Mouse (Mus musculus) right cerebral cortex, adult 18-20 months (tissue): ENCODE data around the gene Ctxn2.
"Not testable (repeated sequence)": the region's sequence is repeated elsewhere in the genome, so short reads cannot be mapped to it uniquely, and the experiment has no call there.

Experiments used
- DNase-seq: peaks from one replicate; pipeline ENCODE4 v3.0.0; 2022; ENCODE audit warnings: mixed read lengths

Ctxn2 gene

DNA sequence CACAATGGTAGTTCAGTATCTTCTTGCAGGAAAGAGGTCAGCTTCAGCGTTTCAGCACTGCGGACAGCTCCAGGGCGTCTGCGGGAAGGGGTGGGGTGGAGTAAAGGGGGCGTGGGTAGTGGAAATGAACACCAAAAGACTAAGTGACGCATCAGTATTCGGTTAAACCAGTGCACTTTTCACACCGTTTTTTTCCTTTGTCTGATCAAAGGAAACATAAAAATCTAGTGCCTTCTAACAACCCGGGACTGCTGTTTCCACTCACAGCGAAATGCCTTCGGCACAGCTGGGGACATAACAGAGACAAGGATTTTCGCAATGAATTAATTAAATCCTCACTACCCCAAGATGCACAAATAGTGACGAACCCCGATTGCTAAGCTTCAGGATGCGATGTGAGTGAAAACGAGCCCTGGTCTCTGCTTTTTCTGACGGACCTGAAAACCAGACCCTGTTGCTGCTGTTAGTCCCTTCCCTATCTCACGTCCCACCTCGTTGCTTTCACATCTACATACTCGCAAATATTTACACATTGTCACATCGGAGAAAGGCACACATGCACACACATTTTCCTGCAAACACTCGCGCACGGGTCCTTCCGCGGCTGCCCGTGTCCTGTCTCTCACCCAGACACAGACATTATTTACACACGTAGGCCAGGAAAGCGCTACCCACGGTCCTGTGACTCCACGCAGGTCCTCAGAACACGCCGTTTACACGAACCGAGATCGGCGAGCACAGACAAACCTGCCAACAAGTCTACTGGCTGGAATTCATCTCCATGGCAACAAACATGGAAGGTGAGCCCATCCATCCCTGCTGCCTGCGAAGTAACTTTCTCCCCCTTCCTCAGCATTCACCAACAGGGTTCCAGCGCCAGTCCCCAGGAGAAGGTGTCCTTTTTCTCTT lies at the start of gene Ctxn2:
TSS of gene Ctxn2 (plus strand) at position 790 of the 909 bp plus-strand sequence.
- DNase-seq: peak; percentile 52

DNA sequence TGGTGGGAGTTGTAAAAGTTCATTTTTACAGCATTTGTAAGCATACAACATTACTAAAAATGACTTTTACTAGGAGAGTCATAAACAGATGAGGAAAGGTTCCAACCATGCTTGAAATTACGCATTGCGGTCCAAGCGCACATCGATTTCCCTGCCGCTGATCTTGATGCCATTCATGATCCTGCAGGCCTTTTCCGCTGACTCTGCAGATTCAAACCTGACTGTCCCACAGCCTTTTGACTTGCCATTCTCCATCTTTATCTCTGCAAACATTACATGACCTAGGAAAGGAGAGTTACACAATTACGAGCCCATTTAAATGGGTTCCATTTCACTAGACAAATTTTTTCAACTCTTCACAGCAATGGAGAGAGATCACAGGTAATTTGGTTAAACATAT lies 47.7 kb upstream of the Ctxn2 start:
- no peak for DNase-seq

DNA sequence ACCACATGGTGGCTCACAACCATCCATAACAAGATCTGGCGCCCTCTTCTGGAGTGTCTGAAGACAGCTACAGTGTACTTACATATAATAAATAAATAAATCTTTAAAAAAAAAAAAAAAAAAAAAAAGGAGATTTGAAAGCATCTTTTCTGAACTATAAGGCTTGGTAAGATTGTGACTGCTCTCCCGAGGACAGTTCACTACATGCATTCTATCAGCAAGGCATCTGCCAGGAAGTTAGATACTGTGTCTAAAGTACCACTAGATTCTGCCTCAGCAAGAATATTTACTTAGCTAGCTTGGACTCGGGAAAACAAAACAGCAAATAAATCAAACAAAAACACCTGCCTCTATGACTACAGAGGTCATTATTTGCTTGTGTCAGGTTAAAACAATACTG lies 44.4 kb upstream of the Ctxn2 start:
- not testable (repeated sequence) for DNase-seq

DNA sequence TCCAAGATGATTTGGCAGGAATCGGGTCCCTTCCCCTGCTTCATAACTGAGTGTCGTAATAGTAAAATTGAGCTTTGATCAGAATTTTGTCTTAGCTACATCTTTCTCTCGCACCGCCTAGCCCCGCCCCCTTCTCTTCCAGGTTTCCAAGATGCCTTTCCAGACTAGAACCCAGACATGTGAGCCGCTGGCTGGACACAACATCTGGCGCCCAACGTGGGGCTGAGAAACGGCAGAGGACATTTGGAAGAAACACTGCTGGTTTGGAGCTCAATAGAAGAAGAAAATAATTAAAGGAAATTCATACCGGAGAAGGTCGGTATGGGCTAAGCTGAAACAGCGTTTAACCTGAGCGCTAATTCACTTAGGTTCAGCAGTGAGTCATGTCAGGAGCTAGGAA lies 32.0 kb upstream of the Ctxn2 start:
- not testable (repeated sequence) for DNase-seq

DNA sequence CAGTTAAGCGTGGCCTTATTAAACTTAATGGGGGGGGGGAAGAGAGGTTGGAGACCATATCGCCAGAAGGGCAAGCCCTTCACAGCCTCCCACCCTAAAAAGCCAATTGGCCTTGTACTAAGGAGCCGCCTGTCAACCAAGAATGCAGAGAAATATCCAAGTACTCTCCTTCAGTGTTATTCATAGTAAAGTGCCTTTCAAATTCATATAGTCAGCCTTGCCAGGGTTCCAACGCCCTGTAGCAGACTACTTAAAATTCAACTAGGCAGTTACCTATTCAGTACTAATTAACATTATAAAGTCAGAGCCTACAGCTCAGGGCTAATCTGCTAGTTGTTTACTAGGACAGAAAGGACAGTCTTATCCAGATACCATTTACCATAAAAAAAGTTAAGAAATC lies 30.0 kb upstream of the Ctxn2 start:
- not testable (repeated sequence) for DNase-seq

DNA sequence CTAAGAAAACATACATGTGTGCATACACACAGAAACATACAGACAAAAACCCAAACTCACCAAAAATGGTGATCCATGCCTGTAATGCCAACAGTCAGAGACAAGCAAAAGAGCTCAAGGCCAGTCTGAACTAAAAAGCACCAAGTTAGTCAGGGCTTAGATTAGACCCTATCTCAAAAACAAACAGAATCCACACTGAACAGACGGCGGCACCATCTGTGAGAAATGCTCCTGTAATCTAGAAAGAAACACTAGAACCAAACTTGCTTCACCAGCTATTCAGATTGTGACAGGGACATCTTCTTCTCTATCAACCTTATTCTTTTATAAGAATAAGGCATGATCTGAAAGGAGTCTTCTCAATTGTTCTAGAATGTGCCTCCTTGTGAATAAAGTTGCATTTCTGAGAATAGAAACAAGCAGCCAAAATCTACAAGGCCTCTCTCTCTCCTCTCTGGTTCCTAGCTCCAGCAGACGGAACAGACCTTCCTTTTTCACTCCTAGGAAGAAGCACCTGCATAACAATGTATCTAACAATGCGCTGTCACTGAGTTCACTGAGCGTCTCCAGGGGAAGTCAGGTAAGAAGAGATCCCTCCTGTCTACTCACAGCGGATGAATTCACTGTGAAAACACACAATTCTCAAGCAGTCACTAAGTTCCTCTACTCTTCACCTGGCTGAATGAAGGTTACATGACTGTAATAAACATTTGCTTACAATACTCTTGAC lies 16.9 kb upstream of the Ctxn2 start:
- peak; percentile 24 for DNase-seq

DNA sequence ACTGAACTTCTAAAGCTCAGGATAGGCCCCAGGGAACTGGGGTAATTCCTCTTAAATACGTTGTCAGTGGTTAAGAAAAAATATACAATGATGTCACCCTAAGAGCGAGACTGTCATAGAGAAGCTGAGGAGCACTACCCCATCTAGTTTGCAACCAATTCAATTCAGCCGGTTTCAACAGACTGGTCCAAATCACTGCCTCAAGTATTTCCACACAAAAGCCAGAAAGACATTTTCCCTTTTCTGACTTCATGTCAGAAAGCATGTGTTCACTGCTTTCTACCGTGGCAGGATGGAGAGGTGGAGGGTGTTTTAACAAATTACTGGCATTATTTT lies 14.2 kb upstream of the Ctxn2 start:
- no peak for DNase-seq

DNA sequence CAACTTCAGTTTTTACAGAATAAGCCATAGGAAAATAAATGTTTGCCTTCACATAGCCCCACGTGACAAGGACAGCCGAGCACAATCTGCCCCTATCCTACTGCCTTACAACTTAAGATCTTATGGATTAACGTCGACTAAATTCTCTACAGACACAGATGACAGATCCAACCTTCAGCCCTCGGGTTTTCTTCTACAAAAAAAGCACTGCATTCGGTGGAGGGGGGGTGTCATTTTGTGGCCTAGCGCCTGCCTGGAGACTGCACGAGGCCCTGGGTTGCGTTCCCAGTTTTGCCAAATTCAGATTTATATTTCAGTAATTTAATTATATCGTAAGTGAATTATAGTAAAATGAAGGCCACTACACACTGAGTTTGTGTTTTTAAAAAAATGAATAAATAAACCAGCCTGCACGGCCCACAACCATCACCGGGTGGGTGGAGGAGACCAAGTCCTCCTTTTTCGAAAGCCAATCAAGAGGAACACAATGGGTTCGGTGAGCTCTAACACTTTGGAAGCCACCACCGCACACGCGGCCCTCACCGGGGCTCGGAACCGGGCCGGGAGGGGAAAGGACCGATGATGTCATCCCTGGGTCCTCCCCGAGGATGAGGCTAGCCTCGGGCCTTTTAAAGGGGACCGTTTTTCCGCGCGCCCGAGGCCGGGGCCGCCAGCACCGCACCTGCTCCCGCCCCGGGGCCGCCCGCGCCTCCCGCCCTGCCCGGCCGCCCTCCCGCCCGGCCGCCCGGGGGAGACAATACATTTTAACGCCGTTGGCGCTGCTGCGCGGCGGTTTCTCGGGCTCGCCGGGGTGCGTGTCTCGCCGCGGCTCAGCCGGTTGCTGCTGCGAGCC lies 13.6 kb upstream of the Ctxn2 start:
- DNase-seq: peak; percentile 43

DNA sequence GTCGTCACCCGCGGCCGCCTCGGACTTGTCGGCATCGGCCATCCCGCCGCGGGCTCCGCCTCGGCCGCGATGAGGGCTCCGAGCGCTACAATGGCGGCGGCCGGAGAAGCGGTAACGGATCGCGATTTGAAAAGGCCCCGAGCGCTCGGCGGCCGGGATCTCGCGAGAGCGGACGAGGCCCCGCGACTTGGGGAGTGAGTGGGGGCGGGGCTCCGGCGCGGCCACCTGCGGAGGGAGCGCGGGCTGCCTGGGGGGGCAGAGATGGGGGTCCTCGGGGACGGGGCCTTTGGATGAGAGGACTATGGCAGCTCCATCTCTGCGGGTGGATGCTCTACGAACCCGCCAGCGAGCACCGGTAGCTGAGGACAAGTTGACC lies 13.0 kb upstream of the Ctxn2 start, which contains the start of gene Myef2:
TSS of gene Myef2 (minus strand) at position 185 of the 376 bp plus-strand sequence.
- DNase-seq: peak; percentile 79

DNA sequence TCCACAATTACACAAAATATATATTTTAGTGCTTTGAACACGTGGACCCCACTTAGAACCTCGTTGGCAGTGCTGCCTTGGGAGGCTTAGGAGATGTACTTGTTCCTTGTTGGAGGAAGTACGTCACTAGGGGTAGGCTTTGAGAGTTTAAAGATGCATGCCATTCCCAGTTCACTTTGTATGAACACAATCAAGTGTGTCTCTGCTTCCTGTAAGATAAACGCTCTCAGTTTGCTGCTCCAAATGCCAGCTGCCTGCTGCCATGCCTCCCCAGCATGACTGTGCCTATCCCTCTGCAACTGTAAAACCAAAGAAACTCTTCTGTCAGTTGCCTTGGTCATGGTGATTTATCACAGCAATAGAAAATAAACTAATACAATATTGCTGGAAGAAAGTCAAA lies 10.7 kb upstream of the Ctxn2 start:
- no peak for DNase-seq

DNA sequence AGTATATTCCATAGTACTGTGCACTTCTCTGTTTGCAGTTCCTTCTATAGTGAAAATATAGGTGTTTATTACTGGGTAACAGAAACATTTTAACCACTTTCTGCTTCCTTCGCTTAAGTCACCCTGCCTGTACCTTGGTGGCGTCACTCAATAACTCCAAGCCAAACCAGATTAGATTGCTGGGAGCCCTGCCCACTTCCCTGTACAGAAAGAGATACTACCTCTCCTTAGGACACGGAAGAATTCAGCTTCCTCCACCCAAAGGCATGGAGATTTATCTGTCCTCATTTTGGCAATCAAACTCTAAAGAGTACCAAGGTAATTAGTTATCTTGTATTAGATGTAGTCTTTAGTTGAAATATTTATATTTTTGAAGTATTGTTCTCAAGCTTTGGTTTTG lies 9.7 kb upstream of the Ctxn2 start:
- no peak for DNase-seq

DNA sequence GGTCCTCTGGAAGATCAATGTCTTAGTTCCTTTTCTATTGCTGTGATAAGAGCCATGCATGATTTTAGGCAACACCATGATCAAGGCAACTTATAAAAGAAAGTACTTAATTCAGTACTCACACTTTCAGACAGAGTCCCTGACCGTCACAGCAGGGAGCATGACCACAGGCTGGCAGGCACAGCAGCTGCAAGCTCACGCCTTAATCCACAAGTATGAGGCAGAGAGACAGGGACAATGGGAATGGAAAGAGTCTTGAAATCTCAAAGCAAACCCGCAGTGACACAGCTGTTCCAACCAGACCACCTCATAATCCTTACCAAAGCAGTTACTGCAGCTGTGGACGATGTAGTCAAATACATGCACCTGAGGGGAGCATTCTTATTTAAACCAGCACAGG lies 2.4 kb upstream of the Ctxn2 start:
- DNase-seq: no peak

DNA sequence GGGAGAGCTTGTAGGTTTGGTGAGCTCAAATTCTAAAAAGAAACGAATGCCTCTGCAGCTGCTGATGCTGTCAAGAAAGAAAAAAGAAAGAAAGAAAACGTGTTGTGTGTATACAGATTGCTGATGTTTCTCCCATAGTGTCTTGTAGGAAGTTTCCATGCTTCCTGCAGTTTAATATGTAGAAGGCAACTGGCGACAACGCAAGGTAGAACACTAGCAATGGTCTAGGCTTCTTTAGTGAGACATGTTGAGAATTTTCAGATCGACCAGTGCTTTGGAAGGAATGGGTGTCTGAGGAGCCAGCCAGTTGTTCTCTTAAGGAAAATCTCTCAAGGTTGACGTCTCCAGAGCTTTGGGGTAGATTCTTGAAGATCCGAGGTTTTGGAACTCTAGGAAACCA lies 354 bp downstream of the Ctxn2 start:
- peak; percentile 17 for DNase-seq

DNA sequence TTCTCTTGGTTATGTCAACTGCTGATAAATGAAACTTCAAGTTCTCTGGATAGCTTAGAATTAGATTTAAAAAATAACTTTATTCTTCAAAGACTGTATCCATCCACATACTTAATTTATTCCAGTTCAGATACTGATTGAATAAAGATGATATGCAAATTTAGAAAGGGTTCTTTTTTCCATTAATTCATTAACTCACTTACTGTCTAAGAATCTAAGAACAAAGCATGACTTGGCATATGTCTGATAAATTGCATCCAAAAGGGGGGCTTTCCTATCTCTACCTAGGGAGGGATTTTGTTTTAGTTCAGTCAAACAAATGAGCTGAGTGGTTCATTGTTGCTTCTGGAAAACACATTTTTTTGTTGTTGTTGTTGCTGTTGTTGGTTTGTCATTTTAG lies 5.8 kb downstream of the Ctxn2 start:
- no peak for DNase-seq

DNA sequence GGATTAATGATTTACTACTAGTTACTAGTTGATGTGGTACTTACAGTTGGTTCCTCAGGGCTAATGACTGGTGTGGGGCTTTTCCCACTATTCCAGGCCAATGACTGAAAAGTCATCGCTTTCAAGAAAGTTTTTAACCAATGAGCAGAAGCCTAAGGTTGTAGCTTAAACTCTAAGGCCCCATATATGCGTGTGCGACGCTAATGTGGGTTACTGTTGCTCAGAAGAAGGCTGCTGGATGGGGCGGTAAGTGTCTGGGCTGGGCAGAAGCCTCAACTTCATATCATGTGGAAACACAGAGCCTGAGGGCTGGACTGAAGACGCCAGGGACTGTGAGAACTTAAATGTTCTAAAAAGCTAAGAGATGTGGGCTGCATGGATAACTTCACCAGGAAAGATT lies 15.9 kb downstream of the Ctxn2 start, which contains the start of gene Slc12a1:
TSS of gene Slc12a1 (plus strand) at position 118 of the 400 bp plus-strand sequence.
- DNase-seq: no peak

DNA sequence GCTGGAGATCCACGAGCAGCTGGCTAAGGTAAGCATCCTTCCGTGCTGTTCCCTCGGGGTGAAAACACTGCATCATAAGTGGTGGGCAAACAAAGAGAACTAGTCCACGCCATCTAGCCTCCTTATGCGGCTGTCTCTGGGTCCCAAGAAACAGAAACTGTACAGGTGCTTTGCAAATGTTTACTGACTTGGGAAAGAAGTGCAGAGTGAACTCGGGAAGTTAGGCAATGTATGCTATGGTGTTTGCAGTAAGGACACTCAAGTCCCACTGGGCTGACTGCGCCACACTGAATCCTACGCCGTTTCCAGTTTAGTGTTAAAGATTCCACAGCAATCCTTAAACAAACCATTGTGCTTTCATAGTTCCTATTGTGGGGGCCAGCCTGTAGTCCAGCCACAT lies 17.8 kb downstream of the Ctxn2 start:
- no peak for DNase-seq

DNA sequence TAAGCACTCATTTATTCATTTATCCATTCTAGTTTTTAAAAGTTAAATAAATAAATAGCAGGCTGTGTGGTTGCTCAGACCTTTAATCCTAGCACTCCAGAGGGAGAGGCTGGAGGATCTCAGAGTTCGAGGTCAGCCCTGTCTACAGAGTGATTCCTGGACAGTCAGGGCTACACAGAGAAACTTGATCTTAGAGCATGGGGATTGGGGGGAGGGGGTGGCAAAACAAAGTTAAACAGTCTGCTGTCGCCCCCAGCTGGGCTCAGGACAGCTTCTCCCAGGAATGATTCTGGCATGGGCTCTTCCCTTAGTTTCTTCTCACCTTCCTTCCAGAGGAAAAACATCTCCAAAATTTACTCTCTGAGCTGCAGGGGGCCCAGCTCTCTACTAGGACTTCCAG lies 19.0 kb downstream of the Ctxn2 start:
- DNase-seq: no peak

DNA sequence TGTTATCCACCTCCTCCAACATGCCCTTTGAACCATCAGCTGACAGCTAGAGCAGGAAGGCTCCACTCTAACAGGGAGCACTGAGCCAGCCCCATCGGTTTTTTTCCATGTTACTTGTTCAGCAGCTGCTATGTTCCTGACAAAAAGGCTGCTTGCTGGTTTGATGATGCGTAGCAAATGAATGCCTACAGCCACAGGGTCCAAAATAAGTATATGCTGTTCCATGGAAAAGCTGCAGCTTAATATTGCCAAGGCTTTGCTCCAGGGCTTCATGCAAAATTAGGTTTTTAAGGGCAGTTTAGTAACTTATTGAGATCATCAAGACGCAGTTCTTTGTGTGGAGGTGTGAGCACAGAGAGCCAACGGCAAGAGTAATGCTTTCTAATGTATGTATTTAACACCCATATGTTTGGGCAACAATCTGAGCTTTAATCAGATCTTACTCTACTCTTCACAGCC lies 25.5 kb downstream of the Ctxn2 start:
- no peak for DNase-seq

DNA sequence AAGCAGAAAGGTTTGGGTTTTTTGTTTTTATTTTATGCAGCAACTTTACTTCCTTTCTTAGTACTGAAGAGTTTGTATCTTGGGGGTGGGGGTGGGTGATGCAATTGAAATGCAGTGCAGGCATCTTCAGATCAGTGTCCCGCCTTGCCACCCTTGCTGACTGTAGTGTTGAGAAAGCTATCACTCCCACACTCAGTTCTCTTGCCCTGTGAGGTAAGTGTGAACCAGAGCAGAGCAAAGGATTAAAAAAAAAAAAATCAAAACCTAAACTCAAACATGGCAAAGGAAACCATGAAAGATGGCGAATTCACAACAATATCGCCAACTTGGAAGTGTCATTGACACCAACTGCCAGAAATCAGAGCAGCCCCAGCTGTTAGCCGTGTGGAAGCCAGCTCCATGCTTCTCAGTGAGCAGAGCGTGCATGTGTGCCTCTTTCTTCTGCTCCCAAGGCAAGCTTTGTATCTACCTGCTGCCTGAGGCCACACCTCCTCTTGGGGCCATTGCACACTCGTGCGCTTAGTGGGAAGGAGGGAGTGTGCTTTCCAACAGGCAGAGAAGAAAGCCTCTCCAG lies 41.8 kb downstream of the Ctxn2 start:
- DNase-seq: peak; percentile 25

DNA sequence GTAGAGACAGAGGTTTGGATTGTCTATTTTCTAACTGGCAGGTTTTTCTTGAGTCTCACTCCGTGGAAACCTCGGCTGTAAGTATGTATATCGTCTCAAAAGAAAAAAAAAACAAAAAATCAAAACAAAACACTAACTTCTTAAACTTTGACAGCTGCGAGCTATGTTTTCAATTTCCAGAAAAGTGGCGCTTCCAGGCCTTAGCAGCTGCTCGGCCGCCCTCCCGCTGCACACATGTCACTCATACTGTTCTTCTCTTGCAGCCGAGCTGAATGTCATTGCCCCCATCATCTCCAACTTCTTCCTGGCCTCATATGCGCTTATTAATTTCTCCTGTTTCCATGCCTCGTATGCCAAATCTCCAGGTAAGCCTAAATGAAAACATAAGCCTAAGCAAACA lies 51.4 kb downstream of the Ctxn2 start:
- no peak for DNase-seq

DNA sequence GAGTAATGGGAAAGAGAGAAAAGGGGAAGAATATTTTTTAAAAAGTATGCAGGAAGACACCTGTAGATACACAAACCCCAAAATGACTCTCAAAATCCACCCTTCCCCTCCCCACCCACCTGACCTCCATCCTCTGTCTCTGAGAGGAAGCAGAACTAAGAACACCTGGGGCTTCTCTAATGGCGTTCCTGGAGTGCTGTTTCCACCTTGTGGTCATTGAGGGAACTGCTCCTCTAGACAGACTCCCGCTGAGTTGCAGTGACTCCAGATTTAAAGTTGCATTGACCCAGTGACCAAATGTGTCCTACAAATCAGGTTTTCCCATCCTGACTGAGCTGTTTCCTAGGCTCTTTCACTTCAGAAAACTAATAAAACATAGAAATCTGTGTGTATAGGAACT lies 52.7 kb downstream of the Ctxn2 start:
- DNase-seq: peak; percentile 60

DNA sequence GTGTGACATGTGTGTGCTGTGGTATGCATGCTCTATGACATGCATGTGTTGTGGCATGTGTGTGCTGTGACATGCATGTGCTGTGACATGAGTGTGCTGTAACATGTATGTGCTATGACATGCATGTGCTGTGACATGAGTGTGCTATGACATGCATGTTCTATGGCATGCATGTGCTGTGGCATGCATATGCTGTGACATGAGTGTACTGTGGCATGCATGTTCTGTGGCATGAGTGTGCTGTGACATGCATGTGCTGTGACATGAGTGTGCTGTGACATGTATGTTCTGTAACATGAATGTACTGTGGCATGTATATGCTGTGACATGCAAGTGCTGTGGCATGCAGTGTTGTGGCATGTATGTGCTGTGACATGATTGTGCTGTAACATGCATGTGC lies 56.4 kb downstream of the Ctxn2 start:
- DNase-seq: no peak

DNA sequence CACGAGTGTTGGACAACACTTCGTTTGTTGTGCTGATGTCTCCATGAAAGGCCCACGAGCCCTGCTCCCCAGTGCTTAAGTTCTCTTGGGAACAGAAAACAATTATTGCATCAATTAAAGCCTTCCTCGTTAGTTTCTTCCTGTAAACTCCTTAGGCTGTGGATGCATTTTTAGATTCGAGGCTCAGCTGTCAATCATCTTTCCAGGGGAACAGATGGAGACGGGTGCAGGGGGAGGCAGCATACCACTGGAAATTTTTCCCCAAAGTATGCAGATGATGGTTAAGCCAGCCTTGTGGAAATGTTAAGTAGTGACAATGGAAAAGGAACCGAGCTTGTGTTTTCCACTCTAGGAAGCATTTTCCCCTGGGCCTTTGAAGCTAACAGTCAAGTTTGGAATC lies 60.3 kb downstream of the Ctxn2 start:
- DNase-seq: no peak
